Mouse (Mus musculus): ENCODE data around the gene Rpgr. TPM values are rescaled to one million over a fixed set of nuclear protein-coding genes. Genes with fewer than 3 reads are reported as not detected.

The Rpgr gene
- total RNA-seq, 2 experiments from 2014 or later: 8.2 to 8.3 TPM

GRCm38 (mm10) chrX:10079981-10080380 is 136.7 kb downstream of the Rpgr start:
- ATAC-seq (replicated peaks; ENCODE audit: poor library complexity): no peak

GRCm38 (mm10) chrX:10073966-10074365 is 142.8 kb downstream of the Rpgr start:
- ATAC-seq (replicated peaks; ENCODE audit: poor library complexity): no peak

GRCm38 (mm10) chrX:10071529-10071928 is 145.2 kb downstream of the Rpgr start:
- no peak for ATAC-seq (replicated peaks; ENCODE audit: poor library complexity)

- peak; percentile 83 for ATAC-seq (replicated peaks; ENCODE audit: poor library complexity)
These were observed 146.0 kb downstream of the Rpgr start for GRCm38 (mm10) chrX:10070689-10071088.

GRCm38 (mm10) chrX:10069405-10069804 is 147.3 kb downstream of the Rpgr start:
- ATAC-seq (replicated peaks; ENCODE audit: poor library complexity): peak; percentile 63

- ATAC-seq (replicated peaks; ENCODE audit: poor library complexity): no peak
These were observed 152.9 kb downstream of the Rpgr start for GRCm38 (mm10) chrX:10063781-10064180.

GRCm38 (mm10) chrX:10063361-10063760 is 153.4 kb downstream of the Rpgr start:
- ATAC-seq (replicated peaks; ENCODE audit: poor library complexity): no peak

GRCm38 (mm10) chrX:10062201-10062600 is 154.5 kb downstream of the Rpgr start:
- no peak for ATAC-seq (replicated peaks; ENCODE audit: poor library complexity)

- ATAC-seq (replicated peaks; ENCODE audit: poor library complexity): peak; percentile 81
These were observed 182.1 kb downstream of the Rpgr start for GRCm38 (mm10) chrX:10034666-10035065.

Other genes with a start within 250 kb of the Rpgr start
- gene Srpx, start 99.2 kb downstream of the Rpgr start, total RNA-seq (2015): not detected in 2 replicates
- gene Srpx, start 99.2 kb downstream of the Rpgr start, total RNA-seq (2017): not detected in 2 replicates
- not detected in 2 replicates for gene Otc, start 35.4 kb upstream of the Rpgr start, total RNA-seq (2015)
- not detected in 2 replicates for gene Otc, start 35.4 kb upstream of the Rpgr start, total RNA-seq (2017)

Measured in megakaryocyte progenitor cell, adult 5-6 weeks (primary cell).